Mouse (Mus musculus) liver, adult 2 months (tissue): ENCODE measurements at regions not wholly inside any gene's neighbourhood (a gene's known extent, or its start where the extent isn't known, plus 50 kb on each side); places are given as distances from the start of the nearest gene placed in this dataset.

ENCODE experiments used
- CTCF ChIP-seq: fragments of 200-500 bp; IDR thresholded peaks from 2 replicates; pipeline ENCODE4 v1.5.1; 2011; ENCODE audit warnings: low read depth, low read length, control low read depth
- POLR2A ChIP-seq: fragments of 200-500 bp; IDR thresholded peaks from 2 replicates; pipeline ENCODE4 v1.6.1; 2011; ENCODE audit warnings: low read length, control low read depth; ENCODE audit not compliant: insufficient read depth; ENCODE audit errors: extremely low read depth

GRCm38 (mm10) chr14:53960779-53961178 is 293.1 kb downstream of the Dad1 start:
- TF ChIP-seq POLR2A (no peak), CTCF (no peak)
